Comparison of ENCODE assay signal across 8 mouse cellular contexts in genomic region chr3:26331177-26332061, GRCm38 (mm10). TPM values are rescaled to one million over a fixed set of nuclear protein-coding genes. Genes with fewer than 3 reads are reported as not detected.
DNase-seq lines count a peak whose midpoint lies in the region; ATAC-seq and TF ChIP-seq lines count a peak whose summit lies in the region.
"Had no signal": no experiment of that assay in that cellular context is flagged by ENCODE, and none has a peak within 500 bp of the region (broad histone marks: within the 10 kb centered on the region; RNA-seq: fewer than 3 reads in every experiment).

No protein-coding gene starts in this region.

- no peaks in the 10 kb centered on the region for H3K36me3 ChIP-seq in neural tube, embryonic 13.5 days

- peak; percentile 84 for ATAC-seq in neural tube, embryonic 13.5 days (ENCODE audit: low read depth)

- intact Hi-C loops in left cerebral cortex, postnatal 25 days (cut with DNase I) = loop anchor here (1.0 to 5.0 kb wide), 3 partner anchors 180 to 501 kb away; no protein-coding TSS in a partner anchor

- no peak for TF ChIP-seq CTCF in cortical plate, adult 2 months (IDR thresholded peaks at IDR 0.05; ENCODE audit: extremely low read depth, insufficient read depth, low read length)

- peaks cover 26% of the 10 kb centered on the region for H3K27me3 ChIP-seq in neural tube, embryonic 13.5 days

- peak; percentile 66 for TF ChIP-seq POLR2A in cortical plate, adult 2 months (IDR thresholded peaks at IDR 0.05; ENCODE audit: extremely low read depth, insufficient read depth, low read length)

- peak overlapping the region; percentile 88 for H3K4me2 ChIP-seq in neural tube, embryonic 13.5 days

- under 1% methylated on average over 60 of the region's 60 CpGs for WGBS in neural tube, embryonic 13.5 days

- peak overlapping the region; percentile 90 for H3K27ac ChIP-seq in cortical plate, adult 2 months (ENCODE audit: insufficient read depth, low read length)
- peak overlapping the region; percentile 88 for H3K27ac ChIP-seq in neural tube, embryonic 13.5 days (replicated peaks)

- peak overlapping the region; percentile 91 for H3K4me3 ChIP-seq in cortical plate, adult 2 months (ENCODE audit: insufficient read depth, low read length)
- peak overlapping the region; percentile 75 for H3K4me3 ChIP-seq in neural tube, embryonic 13.5 days

- no peaks in the 10 kb centered on the region for H3K9me3 ChIP-seq in neural tube, embryonic 13.5 days

- peak; percentile 7 for DNase-seq in ovary, postnatal 14 days (ENCODE audit: low spot score)
- DNase-seq in ovary, postnatal 36 days (ENCODE audit: low spot score) = no peak
- peak; percentile 72 to 76 for DNase-seq in frontal cortex, postnatal 36 days (ENCODE audit: low spot score in 2 of 2)
- DNase-seq in left cerebral cortex, postnatal 25 days (ENCODE audit: low spot score in 2 of 2) = peak; percentile 74 to 85
- DNase-seq in MN1 (ENCODE audit: low spot score) = no peak

- H3K9ac ChIP-seq in neural tube, embryonic 13.5 days = peak overlapping the region; percentile 86

- peaks cover 2% of the 10 kb centered on the region; the same call in 1 of the 2 replicates for H3K4me1 ChIP-seq in cortical plate, adult 2 months (ENCODE audit: control insufficient read depth, insufficient read depth, low read length)
- peaks cover 20% of the 10 kb centered on the region for H3K4me1 ChIP-seq in neural tube, embryonic 13.5 days (replicated peaks)

RNA-seq across cellular contexts. Expression of gene Nlgn1, which starts 0.8 kb away (rescaled TPM):
- 32.5 and 33.0 TPM in 2 replicates for polyA plus RNA-seq in cortical plate, adult 2 months (2012; rRNA removed)
- 100 to 1,000 TPM; 104 to 109 TPM for total RNA-seq in left cerebral cortex, postnatal 25 days (2021)
- polyA plus RNA-seq in neural tube, embryonic 13.5 days (2015; fragmentation: Nextera tagmentation; extraction: Ambion mirVana) = 13.7 and 16.3 TPM in 2 replicates
- total RNA-seq: common myeloid progenitor, adult 5-6 weeks had no signal

Comparison
In these comparisons a context has a peak if more than half of its experiments do, and no peak if none do; other contexts are left out.
1. DNase-seq: peak in ovary, postnatal 14 days (single experiment), frontal cortex, postnatal 36 days (2 of 2) and left cerebral cortex, postnatal 25 days (2 of 2); none in ovary, postnatal 36 days (single experiment) and MN1 (single experiment).